Comparison of ENCODE assay signal across 1 mouse cellular context in genomic region chr10:127293590-127294113, GRCm38 (mm10).
TF ChIP-seq lines count a peak whose summit lies in the region.

No protein-coding gene starts in this region.

TF ChIP-seq in myocyte, 11 proteins besides CTCF, POLR2A, EP300 and RAD21:
- peak; percentile 90 for TF ChIP-seq POLR2AphosphoS2 (IDR thresholded peaks at IDR 0.05; ENCODE audit: insufficient read length, low read depth)
- no peak for TF ChIP-seq SRF (IDR thresholded peaks at IDR 0.05; ENCODE audit: control insufficient read depth, insufficient read length, low read depth)
- TF ChIP-seq REST (IDR thresholded peaks at IDR 0.05; ENCODE audit: insufficient read depth, insufficient read length), result no peak
- TF ChIP-seq TCF3 (IDR thresholded peaks at IDR 0.05; ENCODE audit: insufficient read length, low read depth), result no peak
- TF ChIP-seq MYOG (IDR thresholded peaks at IDR 0.05; ENCODE audit: control insufficient read depth in 1 of 3, insufficient read depth in 1 of 3, insufficient read length in 2 of 3, low read depth in 2 of 3), result no peak
